Mouse (Mus musculus) kidney, postnatal 14 days (tissue): ENCODE results near the gene Mmp8.

Experiments
- DNase-seq: peaks from one replicate; pipeline ENCODE4 v3.0.0; 2022; ENCODE audit warnings: mixed read lengths

Mmp8 gene

GRCm38 (mm10) chr9:7558221-7559017, at the start of gene Mmp8:
Mmp8 (plus strand) TSS chr9:7558456.
- DNase-seq: no peak

GRCm38 (mm10) chr9:7509619-7510233, 48.5 kb upstream of the Mmp8 start:
- DNase-seq: no peak

DNA sequence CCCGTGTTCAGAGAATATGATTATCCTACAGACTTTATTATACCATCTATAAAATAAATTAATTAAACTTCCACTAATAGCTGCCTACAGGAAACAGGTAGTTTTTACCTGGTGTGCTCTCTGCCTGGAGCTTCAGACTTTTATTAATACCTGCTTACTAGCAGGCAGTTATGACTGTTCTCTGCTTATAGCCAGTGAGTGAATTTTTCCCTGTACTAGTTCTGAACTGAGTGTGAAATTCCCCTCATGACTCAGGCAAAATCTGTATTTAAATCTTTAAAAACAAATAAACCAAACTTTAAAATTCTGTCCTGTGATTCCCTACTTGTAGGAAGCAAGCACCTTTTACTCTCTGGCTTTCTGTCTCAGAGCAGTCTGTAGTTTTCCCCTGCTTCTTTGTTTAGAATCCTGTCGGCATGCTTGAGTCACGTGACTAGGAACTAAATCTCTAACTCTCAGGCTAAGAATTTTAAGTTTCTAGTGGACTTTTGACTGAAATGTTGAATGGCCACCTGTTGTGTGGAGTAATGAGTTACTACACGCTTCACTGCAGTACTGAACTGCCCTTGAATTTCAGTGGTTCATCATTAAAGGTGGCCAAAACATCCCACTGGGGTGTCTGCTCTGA, 40.2 kb upstream of the Mmp8 start:
- no peak for DNase-seq

DNA sequence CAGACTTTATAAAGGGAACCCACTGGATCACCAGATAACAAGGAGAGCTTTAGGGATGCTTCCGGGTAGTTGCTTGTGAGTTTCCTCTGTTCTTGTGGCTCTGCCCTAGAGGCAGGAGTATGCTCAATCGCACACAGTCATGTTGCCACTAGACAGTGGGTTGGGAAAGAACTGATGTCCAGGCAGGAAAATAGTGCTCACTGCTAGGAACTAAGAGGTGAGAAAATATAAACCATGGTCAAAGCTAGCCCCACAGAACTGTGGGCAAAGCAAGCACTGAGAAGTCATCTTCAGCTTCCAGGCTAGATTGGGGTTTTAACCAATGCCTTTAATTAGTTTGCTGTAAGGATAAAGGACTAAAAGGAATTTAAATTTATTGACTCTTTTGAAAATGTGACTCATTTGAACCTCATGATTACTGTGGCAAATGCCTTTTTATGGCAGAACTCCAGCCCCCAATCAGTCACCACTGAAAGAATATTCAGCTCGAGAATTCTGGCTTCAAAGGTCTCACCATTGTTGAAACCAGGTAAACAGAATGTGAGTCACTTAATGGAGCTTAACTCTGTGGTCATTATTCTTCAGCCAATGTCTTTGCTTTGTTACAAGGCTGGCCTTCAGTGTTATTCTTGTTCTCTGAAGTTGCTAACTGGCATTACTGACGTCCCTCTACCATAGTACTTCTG, 31.9 kb upstream of the Mmp8 start:
- no peak for DNase-seq

DNA sequence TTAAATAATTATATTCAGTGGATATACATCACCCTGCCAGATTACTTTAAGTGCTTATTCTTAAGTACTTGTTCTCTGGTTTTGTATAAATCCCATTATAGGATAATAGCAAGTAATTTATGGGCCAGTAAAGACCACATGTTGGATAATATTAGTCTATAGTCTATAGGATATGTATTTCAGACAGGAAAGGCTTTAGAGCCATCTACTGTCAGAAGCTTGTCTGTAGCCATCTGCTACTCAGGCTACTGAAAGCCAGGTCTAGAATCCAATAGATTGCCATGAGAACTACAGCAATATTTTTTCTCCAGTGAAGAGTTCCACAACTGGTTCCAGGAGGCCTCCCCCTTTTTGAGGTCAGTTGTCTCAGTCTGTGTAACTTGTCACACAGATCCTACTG, 15.5 kb upstream of the Mmp8 start:
- no peak for DNase-seq

GRCm38 (mm10) chr9:7544923-7545457, 13.3 kb upstream of the Mmp8 start:
- no peak for DNase-seq

DNA sequence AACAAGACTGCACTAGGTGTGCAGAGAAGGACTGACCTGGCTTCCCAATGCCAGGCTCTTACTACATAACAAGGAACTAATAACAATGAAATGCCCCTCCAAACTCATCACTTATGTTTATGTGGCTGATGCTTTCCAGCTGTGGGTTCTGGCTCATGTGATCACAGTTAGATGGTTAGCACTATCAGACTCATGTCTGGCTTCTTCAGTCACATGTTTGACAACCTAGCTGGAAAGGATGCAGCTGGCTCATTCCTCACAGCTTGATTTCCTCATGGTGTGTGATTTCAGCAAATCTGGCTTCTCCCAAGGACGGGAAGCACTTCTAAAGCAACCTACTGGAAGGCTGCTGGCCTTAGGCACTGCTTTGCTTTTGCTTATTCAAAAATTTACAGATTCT, 12.8 kb upstream of the Mmp8 start:
- peak; percentile 66 for DNase-seq

DNA sequence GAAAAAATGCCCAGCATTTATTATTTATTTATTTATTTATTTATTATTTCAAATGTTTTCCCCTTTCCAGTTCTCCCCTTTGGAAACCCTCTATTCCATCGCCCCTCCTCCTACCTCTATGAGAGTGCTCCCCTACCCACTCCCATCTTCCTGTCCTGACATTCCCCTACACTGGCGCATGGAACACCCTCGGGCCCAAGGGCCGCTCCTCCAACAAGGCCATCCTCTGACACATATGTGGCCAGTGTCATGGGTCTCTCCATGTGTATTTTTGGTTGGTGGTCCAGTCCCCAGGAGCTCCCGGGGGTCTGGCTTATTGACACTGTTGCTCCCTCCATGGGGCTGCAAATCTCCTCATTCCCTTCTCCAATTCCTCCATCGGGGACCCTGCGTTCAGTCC, 12.3 kb upstream of the Mmp8 start:
- DNase-seq: no peak

DNA sequence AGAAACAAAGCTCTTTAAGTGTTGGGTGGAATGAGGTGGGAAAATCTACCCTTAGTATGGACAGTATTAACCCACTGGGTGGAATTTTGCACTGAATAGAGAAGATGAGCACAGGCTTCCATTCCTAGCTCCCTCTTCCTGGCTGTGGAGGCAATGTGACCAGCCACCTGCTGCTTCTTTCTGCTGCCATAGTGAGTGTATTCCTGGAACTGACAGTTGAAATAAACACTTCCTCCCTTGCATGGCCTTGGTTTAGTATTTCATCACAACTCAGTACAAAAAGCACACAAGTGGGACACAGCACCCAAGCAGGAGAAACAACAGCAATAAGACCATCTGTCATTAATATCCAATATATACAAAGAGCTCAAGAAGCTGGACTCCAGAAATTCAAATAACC, 6.3 kb upstream of the Mmp8 start:
- DNase-seq: no peak

- DNase-seq: no peak
Observed at GRCm38 (mm10) chr9:7553536-7553935, 4.7 kb upstream of the Mmp8 start.

DNA sequence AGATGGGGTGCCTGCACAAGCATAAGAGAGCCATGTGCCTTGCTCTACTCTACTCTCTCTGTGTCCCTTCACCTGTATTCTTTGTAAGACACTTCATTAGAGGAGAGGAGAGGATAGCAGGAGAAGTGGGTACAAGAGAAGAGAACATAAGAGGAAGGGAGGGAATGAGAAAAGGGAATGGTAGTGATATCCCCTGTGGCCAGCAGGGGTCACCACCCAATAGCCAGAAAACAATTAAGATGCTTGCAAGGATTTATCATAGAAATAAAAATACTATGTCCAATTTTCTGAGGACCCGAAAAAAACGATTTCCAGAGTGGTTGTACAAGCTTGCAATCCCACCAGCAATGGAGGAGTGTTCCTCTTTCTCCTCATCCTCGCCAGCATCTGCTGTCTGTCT, 3.9 kb upstream of the Mmp8 start:
- peak; percentile 29 for DNase-seq

DNA sequence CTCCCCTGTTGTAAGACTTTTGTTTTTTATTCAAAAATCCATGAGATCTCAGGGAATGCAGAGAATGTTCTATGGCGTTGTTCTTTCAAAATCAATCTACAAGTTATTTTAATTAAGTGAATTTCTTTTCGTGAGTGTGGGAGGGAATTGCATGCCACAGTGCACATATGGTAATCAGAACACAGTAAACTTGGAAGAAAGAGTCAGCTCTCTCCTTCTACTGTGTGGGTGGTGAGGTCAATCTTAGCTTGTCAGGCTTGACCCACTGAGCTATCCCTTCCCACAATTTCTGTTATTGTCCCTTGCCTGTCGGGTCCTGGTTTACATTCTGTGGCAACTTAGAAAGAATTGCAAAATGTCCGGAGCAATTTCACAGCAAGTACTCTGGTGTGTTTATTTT, 1.8 kb downstream of the Mmp8 start:
- no peak for DNase-seq

DNA sequence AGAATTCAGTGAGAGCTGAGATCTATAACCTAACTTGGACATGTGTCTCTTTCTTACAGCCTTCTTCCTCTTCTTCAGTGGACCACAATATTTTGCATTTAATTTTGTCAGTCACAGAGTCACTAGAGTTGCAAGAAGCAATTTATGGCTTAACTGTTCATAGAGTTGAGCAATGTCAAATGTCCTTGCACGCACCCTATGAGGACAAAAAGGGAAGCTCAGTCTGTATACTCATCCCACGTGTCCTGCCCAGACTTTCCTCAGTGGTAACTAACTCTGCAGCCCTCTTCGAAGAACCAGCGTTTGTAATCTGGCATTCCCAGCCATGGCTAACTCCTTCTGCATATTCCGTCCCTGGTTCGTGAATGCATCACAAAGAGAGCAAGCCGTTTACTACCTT, 9.1 kb downstream of the Mmp8 start:
- DNase-seq: no peak

- DNase-seq: no peak
Observed at GRCm38 (mm10) chr9:7567923-7568322, 9.7 kb downstream of the Mmp8 start.

GRCm38 (mm10) chr9:7570485-7570884, 12.2 kb downstream of the Mmp8 start:
- DNase-seq: no peak

DNA sequence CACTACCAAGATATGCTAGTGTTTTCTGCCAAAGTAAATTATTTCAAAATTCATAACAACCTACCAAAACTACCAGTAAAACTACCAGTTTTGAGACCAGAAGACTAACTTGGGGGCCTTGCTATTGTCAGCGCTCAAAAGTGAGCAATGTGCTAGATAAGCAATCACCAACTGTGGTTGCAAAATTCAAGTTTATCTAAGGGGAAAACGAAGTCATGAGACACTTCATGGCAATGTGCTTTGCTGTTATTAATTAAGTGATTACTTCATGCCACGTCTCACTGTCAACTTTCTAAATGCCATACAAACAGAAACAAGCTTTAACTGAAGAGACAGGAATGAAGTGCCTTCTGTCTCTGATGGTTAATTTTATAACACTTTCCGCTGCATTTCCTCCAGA, 12.9 kb downstream of the Mmp8 start, which contains the start of gene Mmp27:
Mmp27 (plus strand) TSS at position 235 of the 400 bp plus-strand sequence.
- no peak for DNase-seq

GRCm38 (mm10) chr9:7572188-7572587, 13.9 kb downstream of the Mmp8 start:
- no peak for DNase-seq

GRCm38 (mm10) chr9:7572663-7573308, 14.5 kb downstream of the Mmp8 start:
- peak; percentile 10 for DNase-seq

- DNase-seq: no peak
Observed at GRCm38 (mm10) chr9:7575526-7575925, 17.3 kb downstream of the Mmp8 start.

- DNase-seq: no peak
Observed at GRCm38 (mm10) chr9:7577371-7577770, 19.1 kb downstream of the Mmp8 start.

GRCm38 (mm10) chr9:7590063-7590462, 31.8 kb downstream of the Mmp8 start:
- no peak for DNase-seq

DNA sequence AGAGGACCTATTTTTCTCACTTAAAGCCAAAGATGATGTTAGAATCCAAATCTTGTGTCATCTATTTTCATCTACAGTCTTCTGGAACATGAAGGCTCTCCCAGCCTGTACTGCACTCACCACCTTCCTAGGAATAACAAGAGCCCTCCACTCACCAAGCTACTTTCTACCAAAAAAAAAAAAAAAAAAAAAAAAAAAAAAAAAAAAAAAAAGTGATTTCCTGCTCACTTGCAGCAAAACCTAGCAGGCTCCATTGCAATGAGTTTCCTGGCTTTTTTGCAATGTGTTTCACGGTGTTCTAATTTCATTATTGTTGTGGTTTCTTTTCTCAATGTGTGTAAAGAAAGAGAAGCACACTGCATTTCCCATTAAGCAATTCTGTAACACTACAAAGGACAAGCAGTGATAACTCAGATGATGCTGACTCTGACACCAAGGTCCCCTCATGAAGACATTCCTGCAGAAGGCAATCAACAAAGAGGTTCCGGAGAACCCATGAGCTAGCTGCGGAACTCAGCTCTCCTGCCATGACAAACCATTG, 35.1 kb downstream of the Mmp8 start:
- no peak for DNase-seq
